Mouse (Mus musculus): ENCODE results near the gene Cerkl.

- TF ChIP-seq POLR2A (IDR thresholded peaks at IDR 0.05; ENCODE audit: insufficient read depth, low read length) (no peak), EP300 (IDR thresholded peaks at IDR 0.05; ENCODE audit: insufficient read depth, low read depth, low read length) (no peak)
Observed at GRCm38 (mm10) chr2:79292431-79292830, 164.2 kb downstream of the Cerkl start.

All from ES-Bruce4 (cell line).